Mouse (Mus musculus): Measurements from ENCODE around the gene Gm8890. TPM values are rescaled to one million over a fixed set of nuclear protein-coding genes. Genes with fewer than 3 reads are reported as not detected.
"Not testable (repeated sequence)": the region's sequence is repeated elsewhere in the genome, so short reads cannot be mapped to it uniquely, and the experiment has no call there.

Gm8890 gene
- polyA plus RNA-seq (2012; rRNA removed), result not detected in 2 replicates

GRCm38 (mm10) chr5:11255733-11256132, at the start of gene Gm8890:
TSS of gene Gm8890 (plus strand) at chr5:11256033.
- DNase-seq (ENCODE audit: low read depth), result not testable (repeated sequence)

- DNase-seq (ENCODE audit: low read depth), result not testable (repeated sequence)
These were observed 388 bp downstream of the Gm8890 start for GRCm38 (mm10) chr5:11256221-11256620.

Other genes starting within 250 kb of the Gm8890 start
- not detected in 2 replicates for gene Gm8879, start 128.4 kb upstream of the Gm8890 start, polyA plus RNA-seq (2012; rRNA removed)
- gene Gm5861, start 73.0 kb upstream of the Gm8890 start, polyA plus RNA-seq (2012; rRNA removed), result not detected in 2 replicates
- gene Speer1, start 85.5 kb downstream of the Gm8890 start, polyA plus RNA-seq (2012; rRNA removed), result not detected in 2 replicates
- gene Gm8897, start 160.4 kb downstream of the Gm8890 start, polyA plus RNA-seq (2012; rRNA removed), result not detected in 2 replicates
- gene Gm8906, start 246.7 kb downstream of the Gm8890 start, polyA plus RNA-seq (2012; rRNA removed), result not detected in 2 replicates

Data from gonadal fat pad, adult 2 months (tissue).